Mouse (Mus musculus) testis, postnatal 14 days (tissue): ENCODE results near the gene Eif3i.
A peak's percentile ranks its signal among the peaks of the same experiment; 100 is the strongest.

Source experiments
- DNase-seq: peaks from one replicate; pipeline ENCODE4 v3.0.0; 2021; ENCODE audit warnings: low spot score

Eif3i gene

GRCm38 (mm10) chr4:129600233-129601158 lies at the start of gene Eif3i, which contains the start of gene Tmem234:
TSS of gene Eif3i (minus strand) at chr4:129600648.
TSS of gene Tmem234 (plus strand) at chr4:129600668.
- DNase-seq: peak; percentile 89

- DNase-seq: no peak
Observed at GRCm38 (mm10) chr4:129648656-129649055, 48.2 kb upstream of the Eif3i start.

GRCm38 (mm10) chr4:129645204-129645603 lies 44.8 kb upstream of the Eif3i start:
- DNase-seq: no peak

GRCm38 (mm10) chr4:129641756-129642155 lies 41.3 kb upstream of the Eif3i start:
- DNase-seq: no peak

- peak; percentile 97 for DNase-seq
Observed at GRCm38 (mm10) chr4:129640638-129641467, 40.4 kb upstream of the Eif3i start, which contains the start of gene Txlna. TSS of gene Txlna (minus strand) at chr4:129641065.

GRCm38 (mm10) chr4:129640101-129640637 lies 39.7 kb upstream of the Eif3i start:
- peak; percentile 50 for DNase-seq

- no peak for DNase-seq
Observed at GRCm38 (mm10) chr4:129639221-129639620, 38.8 kb upstream of the Eif3i start.

GRCm38 (mm10) chr4:129633852-129634251 lies 33.4 kb upstream of the Eif3i start:
- DNase-seq: no peak

- no peak for DNase-seq
Observed at GRCm38 (mm10) chr4:129631867-129632266, 31.4 kb upstream of the Eif3i start.

GRCm38 (mm10) chr4:129630944-129631343 lies 30.5 kb upstream of the Eif3i start:
- no peak for DNase-seq

- no peak for DNase-seq
Observed at GRCm38 (mm10) chr4:129626035-129626434, 25.6 kb upstream of the Eif3i start.

- no peak for DNase-seq
Observed at GRCm38 (mm10) chr4:129625496-129625895, 25.0 kb upstream of the Eif3i start.

- no peak for DNase-seq
Observed at GRCm38 (mm10) chr4:129625029-129625370, 24.6 kb upstream of the Eif3i start.

- DNase-seq: peak; percentile 80
Observed at GRCm38 (mm10) chr4:129624281-129625028, 24.0 kb upstream of the Eif3i start.

- DNase-seq: no peak
Observed at GRCm38 (mm10) chr4:129623681-129624091, 23.2 kb upstream of the Eif3i start, which contains the start of gene Ccdc28b. TSS of gene Ccdc28b (minus strand) at chr4:129623947.

- no peak for DNase-seq
Observed at GRCm38 (mm10) chr4:129622803-129623535, 22.5 kb upstream of the Eif3i start.

- no peak for DNase-seq
Observed at GRCm38 (mm10) chr4:129622120-129622802, 21.8 kb upstream of the Eif3i start.

GRCm38 (mm10) chr4:129621283-129621841 lies 20.9 kb upstream of the Eif3i start:
- DNase-seq: peak; percentile 68

GRCm38 (mm10) chr4:129620419-129621282 lies 20.2 kb upstream of the Eif3i start:
- DNase-seq: no peak
